Mouse (Mus musculus): ENCODE data around the gene Myh10. TPM values are rescaled to one million over a fixed set of nuclear protein-coding genes. Genes with fewer than 3 reads are reported as not detected.

Gene Myh10
- polyA plus RNA-seq, 1 experiment from 2014 or later, result 179 TPM

DNA sequence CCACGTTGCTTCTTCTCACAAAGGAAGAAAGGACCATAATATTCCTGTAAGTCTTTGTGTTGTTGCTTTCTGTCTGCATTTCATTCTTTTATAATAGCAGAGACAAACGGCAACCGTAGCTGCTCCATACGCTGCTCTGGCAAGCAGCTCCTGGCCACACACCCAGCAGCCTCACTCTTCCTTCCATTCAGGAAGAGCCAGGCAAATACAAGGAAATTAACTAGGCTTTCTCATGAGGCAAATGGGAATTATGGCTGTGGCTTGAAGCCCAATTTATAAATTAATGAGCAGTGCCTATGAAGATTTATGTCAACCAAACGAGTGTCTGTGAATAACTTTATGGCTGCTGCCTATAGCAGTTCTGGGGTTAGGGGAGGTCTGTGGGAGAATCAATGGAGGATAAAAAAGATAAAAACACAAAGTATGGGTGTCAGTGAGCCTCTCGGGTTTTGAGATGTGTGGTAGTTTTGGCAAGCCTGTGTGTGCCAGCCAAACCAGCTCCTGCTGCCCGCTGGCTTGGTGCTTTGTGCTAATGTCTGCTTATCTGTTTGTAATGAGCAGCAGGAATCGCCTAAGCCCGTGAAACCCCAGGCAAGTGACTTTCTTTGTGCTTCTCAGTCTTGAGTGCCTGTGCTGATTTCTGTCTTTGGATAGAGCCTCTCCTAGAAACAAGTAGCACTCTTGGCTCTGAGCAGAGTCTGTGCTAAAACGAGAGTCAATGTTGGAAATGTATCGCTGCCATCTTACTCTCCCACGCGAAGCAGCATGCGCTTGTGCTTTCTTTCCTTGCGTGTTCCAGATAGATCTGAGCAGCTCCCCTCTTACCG is 54.2 kb downstream of the Myh10 start:
- Histone ChIP-seq H3K27ac (ENCODE audit: low read depth) (no peak overlapping the region), H3K36me3 (ENCODE audit: insufficient read depth) (peaks cover 67% of the 10 kb centered on the region), H3K4me2 (no peak overlapping the region), H3K27me3 (ENCODE audit: insufficient read depth, low read length) (no peaks in the 10 kb centered on the region), H3K9ac (no peak overlapping the region), H3K4me3 (ENCODE audit: low read depth, low read length) (no peak overlapping the region), H3K4me1 (ENCODE audit: insufficient read depth) (no peaks in the 10 kb centered on the region), H3K9me3 (ENCODE audit: low read depth, low read length) (no peaks in the 10 kb centered on the region)
- DNase-seq (no peak), ATAC-seq (ENCODE audit: insufficient read depth) (no peak)
- no peak for TF ChIP-seq CTCF (IDR thresholded peaks at IDR 0.05; ENCODE audit: low read depth)
- 81% methylated on average over 16 of the region's 16 CpGs for WGBS

DNA sequence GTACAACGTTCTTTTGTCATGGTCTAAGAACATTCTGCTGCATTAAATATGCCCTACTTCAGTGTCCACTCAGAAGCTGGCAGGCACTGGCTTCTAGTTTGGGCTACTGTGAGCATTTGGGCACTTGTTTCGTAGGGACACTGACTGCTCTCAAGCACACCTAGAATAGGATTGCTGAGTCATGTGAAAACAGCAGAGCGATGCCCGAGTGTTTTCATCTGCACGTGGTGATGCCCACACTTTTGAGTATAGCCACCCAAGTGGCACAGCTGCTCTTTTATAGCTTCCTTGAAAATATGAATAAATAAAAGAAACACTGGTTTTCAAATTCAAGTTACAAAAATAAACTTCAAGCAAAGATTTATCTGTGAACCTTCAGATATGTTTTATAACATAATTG is 56.8 kb downstream of the Myh10 start:
- peaks cover 65% of the 10 kb centered on the region for H3K36me3 ChIP-seq (ENCODE audit: insufficient read depth)
- WGBS, result 84% methylated on average over 5 of the region's 5 CpGs
- no peak for ATAC-seq (ENCODE audit: insufficient read depth)
- H3K9me3 ChIP-seq (ENCODE audit: low read depth, low read length), result no peaks in the 10 kb centered on the region
- no peak for DNase-seq
- no peak overlapping the region for H3K4me2 ChIP-seq
- H3K9ac ChIP-seq, result no peak overlapping the region
- H3K27ac ChIP-seq (ENCODE audit: low read depth), result no peak overlapping the region
- H3K4me1 ChIP-seq (ENCODE audit: insufficient read depth), result no peaks in the 10 kb centered on the region
- TF ChIP-seq CTCF (IDR thresholded peaks at IDR 0.05; ENCODE audit: low read depth), result no peak
- H3K4me3 ChIP-seq (ENCODE audit: low read depth, low read length), result no peak overlapping the region
- H3K27me3 ChIP-seq (ENCODE audit: insufficient read depth, low read length), result no peaks in the 10 kb centered on the region

DNA sequence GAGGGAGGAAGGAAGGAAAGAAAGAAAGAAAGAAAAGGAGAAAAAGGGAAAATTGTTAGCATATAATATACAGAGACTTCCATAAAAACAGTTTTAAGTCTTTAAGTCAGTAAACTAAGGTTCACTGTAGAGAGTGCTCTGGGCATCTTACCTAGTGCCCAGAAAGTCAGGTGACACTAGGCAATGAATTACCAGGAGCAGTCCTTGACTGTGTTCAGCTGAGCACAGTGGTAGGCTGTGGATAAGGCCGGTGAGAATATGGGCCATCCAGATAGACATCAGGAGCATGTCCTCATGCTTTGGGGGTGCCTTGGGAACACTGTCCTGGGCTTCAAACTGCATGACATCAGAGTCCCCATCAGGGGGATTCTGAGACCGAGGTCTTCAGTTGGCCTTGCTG is 58.8 kb downstream of the Myh10 start:
- Histone ChIP-seq H3K9me3 (ENCODE audit: low read depth, low read length) (no peaks in the 10 kb centered on the region), H3K9ac (no peak overlapping the region), H3K4me3 (ENCODE audit: low read depth, low read length) (no peak overlapping the region), H3K4me2 (no peak overlapping the region), H3K27me3 (ENCODE audit: insufficient read depth, low read length) (no peaks in the 10 kb centered on the region), H3K36me3 (ENCODE audit: insufficient read depth) (peaks cover 73% of the 10 kb centered on the region), H3K4me1 (ENCODE audit: insufficient read depth) (no peaks in the 10 kb centered on the region), H3K27ac (ENCODE audit: low read depth) (no peak overlapping the region)
- TF ChIP-seq CTCF (IDR thresholded peaks at IDR 0.05; ENCODE audit: low read depth), result no peak
- DNase-seq (no peak), ATAC-seq (ENCODE audit: insufficient read depth) (no peak)
- WGBS, result 90% methylated on average over 2 of the region's 2 CpGs

DNA sequence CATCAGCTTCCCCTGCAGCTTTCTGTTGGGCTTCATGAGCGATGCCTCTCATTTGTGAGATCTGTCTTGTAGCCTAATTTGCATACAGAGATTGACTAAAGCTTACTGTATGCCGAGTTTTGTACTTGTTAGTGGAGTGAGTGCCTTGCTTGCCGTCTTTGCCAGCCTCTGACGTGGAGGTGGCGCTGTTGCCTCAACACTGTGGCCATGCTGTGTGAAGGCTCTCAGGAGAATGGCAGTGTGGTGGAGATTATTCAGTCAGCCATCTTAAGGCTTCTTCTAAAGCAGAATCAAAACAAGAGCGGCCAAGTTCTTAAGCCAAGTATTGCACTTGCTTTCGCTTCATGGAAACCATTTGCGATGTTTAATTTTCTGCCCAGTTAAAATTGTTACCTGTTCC is 59.6 kb downstream of the Myh10 start:
- Histone ChIP-seq H3K27ac (ENCODE audit: low read depth) (no peak overlapping the region), H3K9ac (no peak overlapping the region), H3K27me3 (ENCODE audit: insufficient read depth, low read length) (no peaks in the 10 kb centered on the region), H3K36me3 (ENCODE audit: insufficient read depth) (peaks cover 65% of the 10 kb centered on the region), H3K9me3 (ENCODE audit: low read depth, low read length) (no peaks in the 10 kb centered on the region), H3K4me3 (ENCODE audit: low read depth, low read length) (no peak overlapping the region), H3K4me1 (ENCODE audit: insufficient read depth) (no peaks in the 10 kb centered on the region), H3K4me2 (no peak overlapping the region)
- ATAC-seq (ENCODE audit: insufficient read depth) (no peak), DNase-seq (no peak)
- 80% methylated on average over 8 of the region's 8 CpGs for WGBS
- TF ChIP-seq CTCF (IDR thresholded peaks at IDR 0.05; ENCODE audit: low read depth), result peak; percentile 25; the same call in 1 of the 2 replicates

DNA sequence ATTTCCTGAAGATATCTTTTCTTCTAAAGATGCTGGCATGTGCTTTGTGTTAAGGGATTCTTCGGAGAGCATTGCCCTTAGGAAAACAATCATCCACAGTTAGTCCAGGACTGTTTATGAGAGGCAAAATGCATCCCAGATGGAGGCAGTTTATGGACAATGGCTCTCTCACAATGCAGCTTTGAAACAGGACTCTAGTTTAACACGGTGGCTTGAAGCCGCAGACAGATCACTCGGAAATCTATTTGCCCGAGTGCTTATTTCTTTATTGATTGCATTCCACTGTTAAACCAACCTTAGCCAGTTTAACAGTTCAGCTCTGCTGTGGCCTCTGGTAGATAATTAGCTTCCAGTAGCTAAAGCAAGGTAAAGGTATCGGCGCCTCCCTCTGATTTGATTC is 62.9 kb downstream of the Myh10 start:
- Histone ChIP-seq H3K27ac (ENCODE audit: low read depth) (no peak overlapping the region), H3K4me1 (ENCODE audit: insufficient read depth) (no peaks in the 10 kb centered on the region), H3K4me2 (no peak overlapping the region), H3K9ac (no peak overlapping the region), H3K27me3 (ENCODE audit: insufficient read depth, low read length) (no peaks in the 10 kb centered on the region), H3K4me3 (ENCODE audit: low read depth, low read length) (no peak overlapping the region), H3K36me3 (ENCODE audit: insufficient read depth) (peaks cover 50% of the 10 kb centered on the region), H3K9me3 (ENCODE audit: low read depth, low read length) (no peaks in the 10 kb centered on the region)
- DNase-seq (no peak), ATAC-seq (ENCODE audit: insufficient read depth) (no peak)
- no peak for TF ChIP-seq CTCF (IDR thresholded peaks at IDR 0.05; ENCODE audit: low read depth)
- 79% methylated on average over 7 of the region's 7 CpGs for WGBS

DNA sequence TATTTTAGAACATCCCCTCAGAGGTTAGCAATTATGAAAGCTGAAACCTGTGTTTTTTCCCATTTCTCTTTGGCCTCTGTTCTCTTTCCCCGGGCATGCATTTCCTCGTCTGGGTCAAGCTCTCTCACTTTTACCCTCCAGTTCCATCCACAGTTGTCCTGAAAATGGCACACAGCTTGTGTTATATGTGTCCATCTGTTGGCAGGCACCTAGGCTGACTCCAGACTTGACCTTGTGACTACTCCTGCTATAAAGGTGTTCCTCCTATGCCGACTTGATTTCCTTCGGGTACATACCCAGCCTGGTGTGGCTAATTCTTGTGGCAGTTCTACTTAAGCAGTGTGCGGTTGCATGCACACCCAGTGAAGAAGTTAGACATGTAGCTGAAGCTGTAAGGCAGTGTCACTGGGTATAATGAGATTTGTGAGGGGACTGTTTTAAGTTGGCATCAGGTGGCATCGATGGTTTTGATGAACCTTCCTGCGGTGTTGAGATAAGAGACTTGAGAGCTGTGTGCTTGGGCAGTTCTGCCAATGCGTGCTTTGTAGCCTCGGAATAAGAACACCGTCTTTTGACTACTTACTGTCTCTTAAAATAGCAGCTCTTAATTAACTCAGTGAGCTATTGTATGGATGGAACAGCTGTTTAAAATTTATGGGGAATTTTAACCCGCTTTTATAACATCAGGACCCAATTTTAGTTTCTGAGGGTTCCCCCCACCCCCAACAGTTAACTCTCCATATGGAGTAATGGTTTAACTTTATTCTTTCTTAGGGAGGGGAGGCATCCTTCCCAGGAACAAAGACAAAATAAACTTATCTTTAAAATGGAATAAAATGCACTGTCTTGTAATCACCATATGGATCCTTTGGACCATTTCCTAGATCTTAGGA is 65.3 kb downstream of the Myh10 start:
- Histone ChIP-seq H3K27me3 (ENCODE audit: insufficient read depth, low read length) (no peaks in the 10 kb centered on the region), H3K9me3 (ENCODE audit: low read depth, low read length) (no peaks in the 10 kb centered on the region), H3K27ac (ENCODE audit: low read depth) (no peak overlapping the region), H3K9ac (no peak overlapping the region), H3K4me1 (ENCODE audit: insufficient read depth) (no peaks in the 10 kb centered on the region), H3K4me2 (no peak overlapping the region), H3K4me3 (ENCODE audit: low read depth, low read length) (no peak overlapping the region), H3K36me3 (ENCODE audit: insufficient read depth) (peaks cover 65% of the 10 kb centered on the region)
- no peak for TF ChIP-seq CTCF (IDR thresholded peaks at IDR 0.05; ENCODE audit: low read depth)
- ATAC-seq (ENCODE audit: insufficient read depth) (no peak), DNase-seq (no peak)
- 86% methylated on average over 11 of the region's 11 CpGs for WGBS

DNA sequence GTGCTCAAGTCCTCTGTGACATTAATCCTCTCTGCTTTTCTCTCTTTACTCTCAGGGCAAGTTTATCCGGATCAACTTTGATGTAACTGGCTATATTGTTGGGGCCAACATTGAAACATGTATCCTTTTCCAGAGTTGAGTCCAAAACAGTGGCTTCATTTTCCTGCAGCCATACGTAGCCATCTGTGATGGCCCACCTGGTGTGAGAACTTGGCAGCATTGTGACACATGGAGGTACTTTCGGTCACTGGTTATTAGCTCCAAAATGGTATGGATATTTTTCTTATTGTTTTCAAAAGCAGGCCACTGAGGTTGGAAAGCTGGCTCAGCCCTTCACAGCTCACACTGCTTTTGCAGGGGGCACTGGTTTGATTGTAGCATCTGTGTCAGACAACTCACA is 68.3 kb downstream of the Myh10 start:
- DNase-seq (no peak), ATAC-seq (ENCODE audit: insufficient read depth) (no peak)
- no peaks in the 10 kb centered on the region for H3K4me1 ChIP-seq (ENCODE audit: insufficient read depth)
- no peak for TF ChIP-seq CTCF (IDR thresholded peaks at IDR 0.05; ENCODE audit: low read depth)
- H3K9ac ChIP-seq, result no peak overlapping the region
- H3K4me3 ChIP-seq (ENCODE audit: low read depth, low read length), result no peak overlapping the region
- no peaks in the 10 kb centered on the region for H3K27me3 ChIP-seq (ENCODE audit: insufficient read depth, low read length)
- no peak overlapping the region for H3K4me2 ChIP-seq
- WGBS, result 88% methylated on average over 3 of the region's 3 CpGs
- H3K27ac ChIP-seq (ENCODE audit: low read depth), result no peak overlapping the region
- no peaks in the 10 kb centered on the region for H3K9me3 ChIP-seq (ENCODE audit: low read depth, low read length)
- peaks cover 69% of the 10 kb centered on the region for H3K36me3 ChIP-seq (ENCODE audit: insufficient read depth)

Data from lung, embryonic 14.5 days (tissue).